Mouse (Mus musculus) cerebellum, adult 8-10 months (tissue): ENCODE measurements around the gene Pias1.

Source experiments
- DNase-seq: peaks from one replicate; pipeline ENCODE4 v3.0.0; 2022

The Pias1 gene

DNA sequence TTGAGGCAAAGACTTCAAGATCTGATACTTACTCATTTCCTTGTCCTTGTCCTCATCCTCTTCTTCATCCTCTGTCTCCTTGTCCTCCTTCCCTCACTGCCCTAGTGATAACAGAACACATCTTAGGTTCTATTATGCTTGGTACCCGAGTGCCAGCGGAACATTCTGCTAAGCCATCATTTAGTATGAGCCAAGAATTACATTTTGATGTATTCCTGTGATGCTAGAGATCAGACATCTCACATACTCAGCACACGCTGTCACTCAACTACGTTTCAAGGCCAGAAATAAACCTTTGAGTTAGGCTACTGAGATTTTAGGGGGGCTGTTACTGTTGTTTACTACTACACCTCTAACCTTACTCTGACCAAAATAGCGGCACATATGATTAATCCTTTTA is at the start of gene Pias1:
Gene Pias1 (minus strand): TSS at position 101 of the 400 bp plus-strand sequence.
- no peak for DNase-seq

GRCm38 (mm10) chr9:63035431-63035830 is 47.7 kb upstream of the Pias1 start:
- no peak for DNase-seq

DNA sequence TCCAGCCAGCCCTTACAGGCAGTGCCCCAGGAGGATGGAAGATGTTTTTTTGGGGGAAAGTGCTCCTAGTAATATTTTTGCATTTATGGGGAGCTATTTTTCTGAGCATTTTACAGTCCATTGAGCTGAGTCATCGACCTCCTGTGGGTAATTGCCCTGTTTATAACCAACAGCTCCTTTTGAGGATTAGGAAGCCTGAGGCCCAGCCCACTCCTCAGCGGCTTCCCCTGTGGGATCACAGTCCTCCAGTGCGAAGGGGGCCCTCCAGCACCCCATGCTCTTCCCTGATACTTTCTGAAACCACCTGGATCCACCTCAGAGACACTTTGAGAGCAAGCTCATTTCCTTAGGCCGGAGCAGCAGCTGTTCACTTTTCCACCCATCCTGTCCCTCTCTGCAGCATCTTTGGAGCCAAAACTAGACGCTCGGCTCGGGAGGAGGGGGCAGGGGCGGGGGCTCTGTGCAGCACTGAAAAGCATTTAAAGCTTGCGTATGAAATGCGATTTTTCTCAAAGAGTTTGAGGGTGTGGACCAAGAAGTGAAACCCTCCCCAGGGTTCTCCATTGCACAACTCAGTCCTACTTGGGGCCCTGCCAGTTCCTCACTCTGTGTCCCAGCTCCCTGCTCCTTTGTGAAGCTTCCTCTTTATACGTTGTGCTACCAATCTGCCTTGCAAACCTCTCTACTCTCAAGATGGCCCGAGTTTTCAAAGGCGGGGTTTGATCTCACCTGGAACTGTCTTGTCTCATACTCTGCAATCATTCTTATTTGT is 43.5 kb upstream of the Pias1 start:
- DNase-seq = peak; percentile 18

DNA sequence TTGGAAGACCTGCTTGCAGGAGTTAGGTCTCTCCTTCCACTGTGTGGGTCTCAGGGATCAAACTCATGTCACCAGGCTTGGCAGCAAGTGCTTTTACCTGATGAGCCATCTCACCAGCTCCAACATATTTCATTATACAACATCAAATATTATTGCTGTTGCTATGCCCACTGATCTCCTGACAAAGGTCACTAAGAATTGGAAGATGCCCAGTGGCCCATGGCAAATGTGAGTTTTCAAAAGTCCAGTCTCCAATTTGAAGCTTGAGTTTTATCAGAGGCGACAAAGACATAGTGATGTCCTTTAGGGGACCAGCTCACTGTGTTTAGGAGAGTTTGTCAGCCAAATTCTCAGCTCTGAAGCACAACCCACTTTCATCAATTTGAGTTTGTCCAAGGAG is 34.8 kb upstream of the Pias1 start:
- DNase-seq = no peak

DNA sequence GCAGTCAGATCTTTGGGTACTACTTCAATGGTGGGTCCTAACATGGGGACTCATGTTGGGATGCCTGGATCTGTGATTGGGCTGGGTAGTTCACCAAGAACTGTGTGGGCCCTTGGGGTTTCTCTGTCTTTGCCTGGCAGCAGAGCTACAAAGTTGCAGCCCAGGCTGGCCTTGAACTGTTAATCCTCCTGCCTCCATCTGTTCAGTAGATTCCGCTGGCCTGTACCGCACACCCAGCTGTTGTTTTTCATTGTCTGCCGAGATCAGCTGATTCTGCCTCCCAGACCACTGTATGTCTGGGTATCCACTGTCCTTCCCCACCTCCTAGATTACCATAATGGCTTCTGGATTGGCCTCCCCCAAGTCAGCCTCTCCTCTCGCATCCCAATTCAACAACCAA is 19.6 kb upstream of the Pias1 start:
- DNase-seq = no peak

DNA sequence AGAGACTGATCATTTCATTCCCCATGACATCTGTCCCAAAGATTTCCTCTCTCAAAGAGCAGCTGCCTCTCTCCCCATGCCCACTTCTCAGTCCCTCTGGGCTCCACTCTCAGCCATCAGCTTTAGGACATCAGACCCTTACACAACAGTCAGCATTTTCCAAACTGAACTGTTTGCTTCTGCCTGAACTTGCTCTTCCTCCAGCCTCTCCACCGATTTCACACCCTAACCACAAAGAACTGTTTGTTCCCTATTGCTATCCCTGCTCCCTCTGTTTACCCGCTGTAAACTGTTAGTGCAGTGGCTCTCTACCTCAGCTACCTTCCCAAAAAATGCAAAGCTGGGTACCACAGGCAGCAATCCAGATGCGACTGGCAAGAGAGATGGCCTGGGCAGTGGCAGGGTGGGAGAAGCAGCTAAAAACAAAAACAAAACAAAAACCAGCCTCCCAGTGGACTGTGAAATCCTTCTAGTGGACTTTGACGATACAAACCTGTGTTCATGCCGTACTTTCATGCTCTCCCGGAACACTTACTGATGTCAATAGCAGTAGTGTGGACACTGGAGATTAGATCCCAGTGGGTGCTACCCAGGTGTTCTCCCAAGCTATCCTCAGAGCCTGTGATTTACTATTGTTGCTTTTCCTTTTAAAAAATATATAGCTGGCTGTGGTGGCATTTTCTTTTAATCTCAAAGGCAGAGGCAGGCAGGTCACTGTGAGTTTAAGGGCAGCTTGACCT is 18.5 kb upstream of the Pias1 start:
- DNase-seq = no peak

DNA sequence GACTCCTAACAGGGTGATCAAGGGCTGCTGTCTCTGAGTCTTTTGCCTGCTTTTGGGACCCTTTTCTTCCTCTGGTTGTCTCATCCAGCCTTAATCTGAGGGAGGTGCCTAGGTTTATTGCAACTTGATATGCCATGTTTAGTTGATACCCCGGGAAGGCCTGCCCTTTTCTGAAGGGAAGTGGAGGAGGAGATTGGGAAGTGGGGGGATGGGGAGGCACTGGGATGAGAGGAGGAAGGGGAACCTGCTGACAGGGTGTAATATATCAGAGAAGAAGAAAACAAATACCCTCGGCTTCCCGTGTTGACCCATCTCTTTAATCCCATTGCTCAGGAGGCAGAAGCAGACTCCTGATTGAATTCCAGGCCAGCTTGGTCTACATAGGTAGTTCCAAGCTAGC is 10.8 kb upstream of the Pias1 start:
- no peak for DNase-seq

- no peak for DNase-seq
These were observed 9.9 kb upstream of the Pias1 start for GRCm38 (mm10) chr9:62997626-62998025.

DNA sequence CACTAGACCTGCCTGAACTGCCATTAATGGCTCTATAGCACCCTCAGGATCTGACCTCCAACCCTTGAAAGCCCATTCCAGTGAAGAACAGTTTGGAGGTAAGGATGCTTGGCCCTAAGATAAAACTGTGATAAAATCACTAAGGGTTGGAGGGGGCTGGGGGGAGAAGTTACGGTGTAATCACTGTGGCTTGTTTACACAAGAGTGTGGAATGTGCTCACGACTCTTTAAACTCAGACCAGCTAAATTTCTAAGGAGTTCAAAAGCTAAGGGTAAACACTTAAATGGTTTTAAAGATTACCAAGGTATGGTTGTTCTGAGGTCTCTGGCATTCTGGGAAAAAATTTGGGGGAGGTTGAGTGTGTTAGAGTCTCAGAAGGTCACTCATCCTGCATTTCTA is 7.5 kb upstream of the Pias1 start:
- no peak for DNase-seq

GRCm38 (mm10) chr9:62990134-62990533 is 2.4 kb upstream of the Pias1 start:
- DNase-seq = no peak

GRCm38 (mm10) chr9:62980777-62981202 is 6.9 kb downstream of the Pias1 start:
- DNase-seq = peak; percentile 96

DNA sequence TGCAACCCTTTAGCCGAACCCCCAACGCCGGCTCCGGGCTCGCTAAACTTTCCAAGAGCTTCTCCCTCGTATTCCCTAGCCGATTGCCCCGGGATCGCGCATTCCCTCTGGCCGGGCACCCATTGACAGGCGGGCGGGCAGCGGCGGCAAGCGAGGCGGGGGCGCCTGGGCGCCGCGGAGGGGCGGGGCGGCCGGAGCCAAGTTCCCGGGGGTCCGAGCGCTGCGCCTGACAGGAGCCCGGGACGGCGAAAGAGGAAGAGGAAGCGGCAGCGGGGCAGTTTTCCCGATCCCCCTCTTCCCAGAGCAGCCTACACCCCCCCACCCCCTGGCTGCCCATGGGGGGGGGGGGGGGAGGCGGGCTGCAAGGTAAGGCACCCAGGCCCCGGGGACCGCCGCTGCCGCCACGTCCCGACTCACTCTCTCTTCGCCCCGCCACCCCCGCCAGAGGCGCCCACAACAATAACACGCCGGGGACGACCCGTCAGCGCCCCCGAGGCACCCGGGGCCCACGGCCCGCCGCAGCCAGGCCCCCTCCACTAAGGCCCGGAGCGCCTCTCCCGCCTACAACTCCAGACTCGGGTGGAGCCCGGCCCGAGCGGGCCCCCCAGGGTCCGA is 7.5 kb downstream of the Pias1 start:
- peak; percentile 21 for DNase-seq

DNA sequence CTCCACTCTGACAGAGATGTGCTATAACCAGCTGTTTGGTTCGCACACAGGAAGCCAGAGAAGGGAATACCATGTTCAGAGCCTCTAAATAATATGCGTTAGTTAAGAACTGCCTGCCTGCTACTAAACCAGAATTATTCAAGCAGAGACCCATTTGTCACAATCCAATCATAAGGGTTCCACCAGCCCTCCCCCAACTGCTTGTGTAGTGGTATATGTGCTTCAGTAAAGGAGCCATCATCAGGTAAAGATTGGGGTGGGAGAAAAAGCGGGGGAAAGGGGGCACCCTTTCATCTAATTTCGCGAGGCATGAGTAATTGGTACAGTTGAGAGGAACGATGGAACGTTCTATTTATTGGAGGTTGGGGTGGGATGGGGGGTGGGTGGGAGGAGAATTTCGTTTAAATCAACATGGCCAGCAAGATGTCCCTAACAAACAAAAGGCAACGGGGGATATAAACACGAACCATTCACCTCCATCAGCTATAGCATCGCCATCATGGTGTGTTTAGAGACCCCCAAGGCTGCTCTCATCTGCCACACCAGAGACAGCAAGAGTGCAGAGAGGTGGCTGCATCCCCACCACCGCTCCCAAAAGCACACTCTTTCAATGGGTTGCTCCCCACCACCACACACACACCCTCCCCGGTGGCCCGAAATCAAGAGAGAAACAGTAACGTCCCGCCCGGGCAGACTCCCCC is 8.1 kb downstream of the Pias1 start:
- no peak for DNase-seq

DNA sequence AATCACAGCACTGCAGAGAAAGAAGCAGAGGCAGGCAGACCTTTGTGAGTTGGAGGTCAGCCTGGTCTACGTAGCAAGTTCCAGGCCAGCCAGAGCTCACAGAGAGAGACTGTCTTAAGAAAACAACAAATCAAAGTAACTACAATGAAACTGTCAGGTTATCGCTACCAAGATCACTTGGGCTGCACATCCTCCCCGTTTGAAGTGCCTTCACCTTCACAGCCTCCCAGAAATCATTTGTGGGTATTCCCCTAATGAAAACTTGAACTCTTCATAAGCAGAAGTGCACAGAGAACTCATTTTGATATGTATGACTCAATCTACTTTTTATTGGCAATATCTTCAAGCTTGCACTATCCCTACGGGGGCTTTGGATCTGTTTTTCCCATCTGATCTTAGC is 10.6 kb downstream of the Pias1 start:
- DNase-seq = no peak

DNA sequence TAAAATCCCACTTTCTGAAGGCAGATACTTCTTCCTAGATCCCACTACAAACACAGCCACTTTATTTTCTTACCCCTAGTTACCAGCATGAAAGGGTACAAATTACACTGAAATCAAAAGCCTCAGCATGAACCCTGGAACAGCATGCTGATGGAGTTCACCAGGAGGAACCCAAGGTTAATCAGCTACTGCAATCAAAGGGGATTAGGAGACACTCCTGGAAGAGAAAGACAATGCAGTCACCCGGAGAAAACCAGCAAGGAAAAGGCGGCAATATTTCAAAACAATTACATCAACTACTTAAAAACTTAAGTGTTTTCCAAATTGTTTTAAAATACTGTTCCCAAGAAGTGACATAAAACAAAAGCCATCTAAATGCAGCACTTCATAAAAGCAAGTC is 11.9 kb downstream of the Pias1 start:
- DNase-seq = no peak

DNA sequence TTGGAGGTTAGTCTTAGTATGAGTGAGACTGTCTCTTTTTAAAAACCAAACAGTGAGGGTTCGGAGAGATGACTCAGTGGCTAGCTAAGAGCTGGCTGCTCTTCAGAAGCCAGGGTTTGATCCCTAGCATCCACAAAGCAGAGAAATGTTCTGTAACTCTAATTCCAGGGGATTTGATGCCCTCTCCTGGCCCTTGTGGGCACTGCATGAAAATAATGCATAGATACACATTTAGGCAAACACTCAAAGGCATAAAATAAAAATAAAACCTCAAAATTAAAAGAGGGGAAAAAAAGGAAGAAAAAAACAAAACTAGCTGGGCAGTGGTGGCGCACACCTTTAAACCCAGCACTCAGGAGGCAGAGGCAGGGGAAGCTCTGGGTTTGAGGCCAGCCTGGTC is 13.3 kb downstream of the Pias1 start:
- no peak for DNase-seq

DNA sequence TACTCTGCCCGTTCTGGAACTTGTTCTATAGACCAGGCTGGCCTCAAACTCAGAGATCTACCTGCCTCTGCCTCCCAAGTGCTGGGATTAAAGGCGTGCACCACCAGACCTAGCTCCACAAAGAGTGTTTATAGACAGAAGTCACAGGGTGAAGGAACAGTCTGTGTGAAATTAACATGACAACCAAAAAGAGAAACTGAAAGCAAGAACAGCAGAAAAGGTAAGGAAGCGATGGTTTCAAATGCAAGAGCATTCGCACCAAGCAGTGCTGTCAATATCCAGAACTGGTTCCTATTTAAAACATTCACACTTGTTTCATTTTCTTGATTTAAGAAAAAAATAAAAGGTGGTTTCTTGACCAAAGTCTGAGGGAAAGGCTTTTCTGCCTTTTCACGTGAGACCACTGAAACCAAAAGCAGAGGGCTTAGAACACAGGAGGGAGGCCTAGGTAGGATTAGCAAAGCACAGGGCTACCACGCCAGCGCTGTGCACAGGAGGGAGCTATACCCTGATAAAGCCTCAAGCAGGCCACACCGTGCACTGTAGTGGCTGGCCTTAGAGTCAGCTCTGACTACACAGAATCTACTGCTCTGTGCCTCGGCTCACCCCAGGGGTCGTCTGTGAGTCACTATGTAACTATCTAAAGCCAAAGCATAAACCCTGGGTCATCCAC is 15.5 kb downstream of the Pias1 start:
- no peak for DNase-seq

DNA sequence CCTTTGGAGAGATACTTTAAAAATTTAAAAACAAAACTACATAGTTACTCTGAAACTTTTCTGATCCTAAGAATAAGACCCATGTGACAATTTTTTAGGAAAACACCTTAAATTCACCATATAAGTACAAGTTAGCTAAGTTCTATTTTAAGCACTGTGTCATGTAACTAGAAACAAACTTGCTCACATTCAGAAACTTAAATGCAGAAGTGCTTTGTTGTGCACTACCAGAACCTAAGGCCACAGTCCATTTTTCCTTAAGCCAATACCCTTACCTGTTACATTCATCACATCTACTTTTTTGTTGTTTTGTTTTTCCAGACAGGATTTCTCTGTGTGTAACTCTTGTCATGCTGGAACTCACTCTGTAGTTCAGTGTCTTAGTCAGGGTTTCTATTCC is 17.4 kb downstream of the Pias1 start:
- DNase-seq = no peak

- no peak for DNase-seq
These were observed 21.7 kb downstream of the Pias1 start for GRCm38 (mm10) chr9:62966018-62966417.

DNA sequence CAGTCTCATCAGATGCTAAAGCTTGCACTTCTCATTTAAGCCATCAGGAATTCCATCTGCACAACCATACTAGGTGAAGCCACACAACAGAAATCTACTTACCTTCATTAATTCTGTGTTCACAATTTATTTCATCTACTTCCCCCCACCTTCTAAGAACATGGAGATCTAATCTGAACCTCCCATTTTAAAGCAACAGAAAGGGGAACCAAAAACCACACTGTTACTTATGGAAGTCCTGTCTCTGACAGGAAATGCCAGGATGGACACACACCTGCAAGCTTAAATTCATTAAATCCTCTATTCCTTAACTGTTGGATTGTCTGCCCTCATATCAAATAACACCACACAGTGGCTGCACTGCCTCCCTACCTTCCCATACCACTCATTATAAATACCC is 35.0 kb downstream of the Pias1 start:
- no peak for DNase-seq

- DNase-seq = peak; percentile 29
These were observed 42.4 kb downstream of the Pias1 start for GRCm38 (mm10) chr9:62945346-62945745.

DNA sequence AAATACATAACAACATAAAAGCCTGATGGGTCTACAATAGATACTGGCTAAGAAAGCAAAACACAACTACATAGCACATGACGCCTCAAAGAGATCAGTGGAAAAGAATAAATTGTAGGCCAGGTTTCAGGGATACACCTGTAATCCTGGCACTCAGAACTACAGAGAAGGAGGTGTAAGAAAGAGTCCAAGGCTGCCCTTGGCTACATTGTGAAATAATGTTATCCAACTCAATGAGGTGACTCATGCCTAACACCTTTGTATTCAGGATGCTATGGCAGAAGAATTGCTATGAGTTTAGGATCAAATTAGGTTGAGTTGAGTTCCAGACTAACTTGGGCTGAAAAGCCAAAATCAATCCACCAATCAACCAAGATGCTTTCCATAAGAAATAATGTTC is 43.7 kb downstream of the Pias1 start:
- DNase-seq = no peak

DNA sequence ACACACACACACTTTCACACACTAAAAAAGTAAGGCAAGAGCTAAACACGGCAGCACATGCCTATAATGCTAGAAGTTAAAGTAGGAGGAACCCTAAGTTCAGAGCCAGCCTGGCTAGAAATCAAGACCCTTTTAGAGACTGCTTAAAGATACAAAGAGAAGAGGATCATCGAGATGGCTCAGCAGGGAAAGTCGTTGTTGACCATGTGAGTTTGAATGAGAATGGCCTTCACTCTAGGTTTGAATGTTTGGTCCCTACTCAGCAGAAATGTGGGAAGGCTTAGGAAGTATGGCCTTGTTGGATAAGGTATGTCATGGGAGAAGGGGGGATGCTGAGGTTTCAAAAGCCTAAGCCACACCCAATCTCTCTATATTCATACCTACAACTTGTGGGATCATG is 46.8 kb downstream of the Pias1 start:
- DNase-seq = no peak
